Mouse (Mus musculus) bone marrow macrophage, adult 2 months (primary cell): ENCODE measurements around the gene Nfxl1. TPM values are rescaled to one million over a fixed set of nuclear protein-coding genes. Genes with fewer than 3 reads are reported as not detected.

Experiments used
- H3K27ac ChIP-seq: 2 replicates; pipeline ENCODE4 v1.5.1; 2012; ENCODE audit warnings: low read depth, low read length; ENCODE audit not compliant: insufficient read depth
- H3K4me1 ChIP-seq: 2 replicates; pipeline ENCODE4 v1.6.1; 2012; ENCODE audit warnings: low read length; ENCODE audit not compliant: control insufficient read depth, insufficient read depth
- H3K4me3 ChIP-seq: 2 replicates; pipeline ENCODE4 v1.5.1; 2012; ENCODE audit warnings: mild to moderate bottlenecking, low read length, moderate library complexity; ENCODE audit not compliant: insufficient read depth
- CTCF ChIP-seq: IDR thresholded peaks from 2 replicates; pipeline ENCODE4 v1.5.1; 2012; ENCODE audit warnings: low read depth, mild to moderate bottlenecking, low read length, moderate library complexity
- POLR2A ChIP-seq: IDR thresholded peaks from 2 replicates; pipeline ENCODE4 v1.6.1; 2012; ENCODE audit warnings: mild to moderate bottlenecking, low read depth, low read length, borderline replicate concordance
- polyA plus RNA-seq: library from polyadenylated mRNA; stranded (reverse); fragments of >200 nt; gene quantifications from 2 replicates; pipeline ENCODE4 v1.2.4, GENCODE M21; 2012; ENCODE audit not compliant: missing spikeins, insufficient read depth, insufficient read length

Nfxl1 gene
- polyA plus RNA-seq, 1 experiment: 99.5 TPM

DNA sequence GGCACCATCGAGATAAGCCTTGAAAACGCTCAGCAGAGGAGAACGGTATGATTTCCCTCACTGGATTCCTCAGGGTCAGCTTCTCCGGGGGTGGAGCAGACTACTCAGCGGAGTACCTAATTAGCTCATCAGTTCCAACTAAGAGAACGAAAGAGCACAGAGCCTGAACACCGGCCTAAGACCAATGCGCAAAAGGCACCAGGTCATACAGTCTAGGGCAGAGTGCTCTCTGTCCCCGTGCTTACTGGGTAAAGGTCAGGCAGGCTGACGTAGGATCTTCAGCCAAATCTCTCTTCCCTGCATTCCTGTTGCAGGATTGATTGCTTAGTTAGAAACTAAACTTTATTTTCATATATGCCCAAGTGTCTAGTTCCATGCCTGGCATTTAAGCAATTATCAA, 61.2 kb downstream of the Nfxl1 start:
- Histone ChIP-seq H3K4me3 (no peak overlapping the region), H3K4me1 (peaks cover 10% of the 10 kb centered on the region), H3K27ac (no peak overlapping the region)
- TF ChIP-seq CTCF: no peak
- TF ChIP-seq POLR2A: no peak

DNA sequence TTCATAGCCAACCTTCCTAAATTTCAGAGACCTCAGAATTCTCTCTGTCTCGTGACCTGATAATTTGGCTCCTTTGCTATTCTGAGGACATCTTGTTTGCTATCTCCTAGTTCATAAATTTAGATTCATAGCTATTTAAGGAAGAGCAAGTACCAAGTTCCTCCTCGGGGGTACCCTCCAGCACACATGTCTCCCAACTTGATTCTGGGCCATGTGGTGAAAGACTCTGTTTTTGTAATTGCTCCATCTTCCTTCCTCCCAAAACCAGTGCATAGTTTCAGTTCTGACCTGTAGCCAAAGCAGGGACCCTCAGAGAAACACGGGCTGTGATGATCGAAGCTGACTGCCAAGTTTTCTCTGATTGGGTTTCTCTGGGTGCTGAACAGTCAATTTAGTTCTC, 62.7 kb downstream of the Nfxl1 start:
- Histone ChIP-seq H3K4me1 (peaks cover 10% of the 10 kb centered on the region), H3K27ac (no peak overlapping the region), H3K4me3 (no peak overlapping the region)
- TF ChIP-seq POLR2A: no peak

DNA sequence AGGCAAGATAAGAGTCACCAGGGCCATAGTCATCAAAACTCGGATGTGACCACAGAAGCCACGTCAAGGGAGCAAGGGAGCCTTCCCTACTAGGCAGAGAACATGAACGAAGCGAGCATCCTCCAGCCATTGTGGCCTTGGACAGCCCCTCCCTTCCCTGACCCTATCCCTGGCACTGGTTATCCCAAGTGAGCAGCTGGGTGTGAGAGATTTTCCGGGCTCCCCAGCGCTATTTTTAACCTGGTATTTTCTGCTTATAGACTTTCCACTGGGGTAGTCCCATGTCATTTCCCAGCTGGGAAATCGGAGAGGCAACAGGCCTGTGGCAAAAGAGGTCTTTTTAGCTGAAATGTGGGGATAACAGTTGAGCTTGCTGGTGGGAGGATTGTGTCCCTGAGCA, 65.6 kb downstream of the Nfxl1 start:
- no peak overlapping the region for H3K4me3 ChIP-seq
- H3K27ac ChIP-seq: no peak overlapping the region
- H3K4me1 ChIP-seq: peaks cover 8% of the 10 kb centered on the region
- no peak for TF ChIP-seq POLR2A
- no peak for TF ChIP-seq CTCF

DNA sequence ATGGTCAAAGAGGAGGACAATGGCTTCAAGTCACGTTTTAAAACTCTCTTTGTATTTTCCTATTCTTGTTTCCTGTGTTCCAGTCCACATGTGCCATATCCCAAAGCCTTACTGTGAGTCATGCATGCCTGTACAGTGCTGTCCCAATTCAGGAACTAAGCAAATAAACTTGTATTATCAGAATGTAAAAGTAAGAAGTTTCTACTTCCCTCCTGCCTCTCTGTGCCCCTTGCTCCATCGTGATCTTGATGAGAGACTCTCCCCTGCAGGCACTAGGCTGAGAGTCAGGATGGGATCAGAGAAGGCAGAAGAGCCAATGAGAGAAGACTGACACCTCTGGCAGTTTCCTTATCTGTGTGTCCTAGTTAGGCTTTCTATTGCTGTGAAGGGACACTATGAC, 68.3 kb downstream of the Nfxl1 start:
- H3K27ac ChIP-seq: no peak overlapping the region
- no peak overlapping the region for H3K4me3 ChIP-seq
- TF ChIP-seq CTCF (no peak), POLR2A (no peak)
- H3K4me1 ChIP-seq: peaks cover under 1% of the 10 kb centered on the region; the same call in 1 of the 2 replicates

DNA sequence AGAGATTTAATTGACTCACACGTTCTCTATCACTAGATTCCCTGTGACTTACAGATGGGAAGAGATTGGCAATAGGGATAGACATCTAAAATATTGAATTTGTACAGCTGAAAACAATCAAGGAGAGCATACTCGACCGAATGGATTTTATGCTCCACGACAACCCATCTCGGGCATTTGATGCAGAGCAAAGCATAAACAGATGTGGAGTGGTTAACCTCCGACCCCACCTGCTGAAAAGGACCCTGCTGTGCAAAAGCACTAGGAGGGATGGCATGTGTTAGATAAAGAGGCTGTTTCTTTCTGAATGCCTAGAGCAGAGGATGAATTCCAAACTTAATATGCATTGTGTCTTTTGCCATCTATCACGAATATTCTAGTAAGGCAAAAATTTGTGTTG, 79.0 kb downstream of the Nfxl1 start:
- no peaks in the 10 kb centered on the region for H3K4me1 ChIP-seq
- H3K27ac ChIP-seq: no peak overlapping the region
- H3K4me3 ChIP-seq: no peak overlapping the region
- TF ChIP-seq POLR2A: no peak
- no peak for TF ChIP-seq CTCF

DNA sequence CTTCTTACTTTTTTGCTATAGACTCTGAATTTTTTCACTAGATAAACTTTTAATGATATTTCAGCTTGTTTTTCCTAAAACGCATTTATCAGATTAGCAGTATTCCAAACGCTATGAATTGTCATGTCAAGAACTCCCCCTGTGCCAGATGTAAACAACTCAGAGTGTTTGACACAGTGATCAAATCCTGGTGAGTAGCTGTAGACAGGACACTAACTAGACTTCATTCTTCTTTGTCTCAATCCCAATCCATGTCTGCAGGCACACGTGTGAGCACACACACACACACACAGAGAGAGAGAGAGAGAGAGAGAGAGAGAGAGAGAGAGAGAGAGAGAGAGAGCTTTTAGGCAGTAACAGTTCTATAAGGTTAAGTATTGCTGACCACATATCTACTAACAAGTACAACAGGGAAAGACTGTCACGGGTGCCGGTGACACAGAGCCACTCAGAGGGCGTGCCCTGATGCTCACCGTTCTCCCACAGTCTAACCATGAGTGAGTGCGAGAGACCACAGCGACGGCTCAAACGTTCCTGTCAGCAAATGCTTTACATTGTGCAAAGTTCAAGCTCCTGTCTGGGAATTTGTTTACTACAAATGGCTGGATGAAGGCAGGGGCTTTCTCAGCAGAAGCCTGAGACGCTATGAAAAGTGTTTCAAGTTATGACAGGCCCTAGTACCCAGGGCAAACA, 87.0 kb downstream of the Nfxl1 start:
- H3K4me1 ChIP-seq: no peaks in the 10 kb centered on the region
- H3K27ac ChIP-seq: no peak overlapping the region
- no peak for TF ChIP-seq POLR2A
- TF ChIP-seq CTCF: no peak
- no peak overlapping the region for H3K4me3 ChIP-seq

DNA sequence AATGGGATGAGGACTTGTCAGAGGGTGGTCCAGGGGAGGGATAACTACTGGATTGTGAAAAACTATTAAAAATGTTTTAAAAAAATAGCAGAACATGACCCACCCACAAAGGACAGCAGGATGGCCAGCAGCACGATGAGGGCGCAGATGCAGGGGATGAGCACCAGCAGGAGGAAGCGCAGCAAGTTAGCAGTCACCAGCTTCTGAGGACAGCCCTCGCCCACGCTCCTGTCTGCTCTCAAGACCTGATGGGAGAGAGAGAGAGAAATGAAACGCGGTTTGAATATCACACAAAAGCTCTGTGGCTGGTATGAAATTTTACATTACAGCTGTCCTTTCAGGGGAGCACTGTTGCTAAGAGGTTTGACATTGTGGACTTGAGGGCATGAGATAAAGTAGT, 87.7 kb downstream of the Nfxl1 start:
- TF ChIP-seq POLR2A: no peak
- TF ChIP-seq CTCF: no peak
- Histone ChIP-seq H3K4me3 (no peak overlapping the region), H3K4me1 (no peaks in the 10 kb centered on the region)

DNA sequence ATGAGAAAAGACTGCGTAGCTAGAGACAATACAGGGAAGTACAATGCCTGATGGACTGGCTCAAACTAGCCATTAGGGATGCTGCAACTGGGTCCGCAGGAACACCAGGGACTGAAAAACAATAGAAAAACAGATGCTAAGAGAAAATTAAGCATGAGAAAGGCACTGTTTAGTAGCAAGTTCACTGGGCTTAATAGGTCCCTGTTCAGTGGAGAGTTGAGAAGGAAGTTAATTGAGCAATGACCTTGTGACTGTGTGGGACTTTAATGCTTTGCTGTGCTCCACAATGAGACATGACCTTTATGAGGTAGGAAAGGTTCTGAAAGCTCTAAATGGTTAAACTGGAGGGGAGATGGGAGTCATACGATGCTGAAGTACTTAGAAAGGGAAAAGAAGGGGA, 94.6 kb downstream of the Nfxl1 start:
- H3K4me3 ChIP-seq: no peak overlapping the region
- no peak overlapping the region for H3K27ac ChIP-seq
- H3K4me1 ChIP-seq: no peaks in the 10 kb centered on the region
- TF ChIP-seq CTCF (no peak), POLR2A (no peak)

More for the DNA sequence above, 87.7 kb downstream of the Nfxl1 start:
- H3K27ac ChIP-seq: no peak overlapping the region

Other genes with a start within 250 kb of the Nfxl1 start
- not detected in 2 replicates for gene Corin, start 55.2 kb downstream of the Nfxl1 start, polyA plus RNA-seq
- gene Zar1, start 21.6 kb upstream of the Nfxl1 start, polyA plus RNA-seq: not detected in 2 replicates
- gene Gm5868, start 27.9 kb upstream of the Nfxl1 start, polyA plus RNA-seq: not detected in 2 replicates
- gene Cnga1, start 84.6 kb upstream of the Nfxl1 start, polyA plus RNA-seq: not detected in 2 replicates
- 0.25 TPM in 1 of 2 replicates, not detected in the other for gene Nipal1, start 88.1 kb upstream of the Nfxl1 start, polyA plus RNA-seq
- gene Txk, start 193.1 kb upstream of the Nfxl1 start, polyA plus RNA-seq: 0.24 and 0.25 TPM in 2 replicates